Mouse (Mus musculus) embryo, embryonic 11.5 days (tissue): ENCODE measurements around the gene Ostc.

Experiments used
- DNase-seq: peaks from one replicate; pipeline ENCODE4 v3.0.0-alpha.2; 2012; ENCODE audit warnings: low read depth, low spot score

The Ostc gene

GRCm38 (mm10) chr3:130710103-130710502, 859 bp upstream of the Ostc start:
- no peak for DNase-seq

GRCm38 (mm10) chr3:130708529-130708928, 715 bp downstream of the Ostc start:
- DNase-seq: no peak

- no peak for DNase-seq
These were observed 7.0 kb downstream of the Ostc start for GRCm38 (mm10) chr3:130702289-130702688.

- no peak for DNase-seq
These were observed 11.6 kb downstream of the Ostc start for GRCm38 (mm10) chr3:130697622-130698021.

- DNase-seq: no peak
These were observed 14.5 kb downstream of the Ostc start for GRCm38 (mm10) chr3:130694705-130695104.

- no peak for DNase-seq
These were observed 15.1 kb downstream of the Ostc start for GRCm38 (mm10) chr3:130694041-130694593.

- DNase-seq: no peak
These were observed 17.6 kb downstream of the Ostc start for GRCm38 (mm10) chr3:130691596-130692170.

- no peak for DNase-seq
These were observed 18.2 kb downstream of the Ostc start for GRCm38 (mm10) chr3:130690834-130691595.

- peak; percentile 81 for DNase-seq
These were observed 19.6 kb downstream of the Ostc start for GRCm38 (mm10) chr3:130689630-130690029.

- DNase-seq: no peak
These were observed 22.2 kb downstream of the Ostc start for GRCm38 (mm10) chr3:130687051-130687450.

GRCm38 (mm10) chr3:130685014-130685366, 24.3 kb downstream of the Ostc start:
- DNase-seq: no peak

- DNase-seq: no peak
These were observed 24.8 kb downstream of the Ostc start for GRCm38 (mm10) chr3:130684276-130685013.

GRCm38 (mm10) chr3:130683836-130684235, 25.4 kb downstream of the Ostc start:
- no peak for DNase-seq

GRCm38 (mm10) chr3:130682183-130682582, 27.1 kb downstream of the Ostc start:
- no peak for DNase-seq

- DNase-seq: no peak
These were observed 28.0 kb downstream of the Ostc start for GRCm38 (mm10) chr3:130681226-130681625.

GRCm38 (mm10) chr3:130677671-130678460, 31.4 kb downstream of the Ostc start:
- no peak for DNase-seq

- no peak for DNase-seq
These were observed 38.0 kb downstream of the Ostc start for GRCm38 (mm10) chr3:130671291-130671690.

- no peak for DNase-seq
These were observed 46.7 kb downstream of the Ostc start for GRCm38 (mm10) chr3:130662496-130662895.

GRCm38 (mm10) chr3:130660619-130661018, 48.6 kb downstream of the Ostc start:
- no peak for DNase-seq

- DNase-seq: no peak
These were observed 59.7 kb downstream of the Ostc start for GRCm38 (mm10) chr3:130649569-130649968.

GRCm38 (mm10) chr3:130646110-130646810, 63.0 kb downstream of the Ostc start:
- DNase-seq: no peak
